Comparison of ENCODE assay signal across 25 mouse cellular contexts in genomic region chr5:139143890-139144289, GRCm38 (mm10). TPM values are rescaled to one million over a fixed set of nuclear protein-coding genes. Genes with fewer than 3 reads are reported as not detected.
A peak's percentile ranks its signal among the peaks of the same experiment; 100 is the strongest.
DNase-seq lines count a peak whose midpoint lies in the region; ATAC-seq and TF ChIP-seq lines count a peak whose summit lies in the region.
"Had no signal": no experiment of that assay in that cellular context is flagged by ENCODE, and none has a peak within 500 bp of the region (broad histone marks: within the 10 kb centered on the region; RNA-seq: fewer than 3 reads in every experiment).

No protein-coding gene starts in this region.

- H3K27ac ChIP-seq in lung, postnatal 0 days (ENCODE audit: low read length), result no peak overlapping the region
- H3K27ac ChIP-seq in forebrain, embryonic 13.5 days, result no peak overlapping the region
- H3K27ac ChIP-seq: embryonic facial prominence, embryonic 13.5 days; gastrocnemius, adult 2 months; heart, embryonic 10.5 days; hindbrain, embryonic 15.5 days; intestine, embryonic 15.5 days; layer of hippocampus, adult 2 months; limb, embryonic 12.5 days had no signal

- H3K9ac ChIP-seq in lung, postnatal 0 days (replicated peaks; ENCODE audit: low read depth), result no peak overlapping the region
- H3K9ac ChIP-seq in forebrain, embryonic 13.5 days, result no peak overlapping the region
- H3K9ac ChIP-seq: embryonic facial prominence, embryonic 13.5 days; hindbrain, embryonic 15.5 days; intestine, embryonic 15.5 days; limb, embryonic 12.5 days; liver, postnatal 0 days had no signal

- no peaks in the 10 kb centered on the region for H3K27me3 ChIP-seq in lung, postnatal 0 days (replicated peaks; ENCODE audit: insufficient read depth, low read length)
- no peaks in the 10 kb centered on the region for H3K27me3 ChIP-seq in forebrain, embryonic 13.5 days
- H3K27me3 ChIP-seq: embryonic facial prominence, embryonic 13.5 days; hindbrain, embryonic 15.5 days; intestine, embryonic 15.5 days; limb, embryonic 12.5 days had no signal

- H3K4me3 ChIP-seq in lung, postnatal 0 days (ENCODE audit: low read depth, low read length), result no peak overlapping the region
- H3K4me3 ChIP-seq in forebrain, embryonic 13.5 days, result no peak overlapping the region
- H3K4me3 ChIP-seq: embryonic facial prominence, embryonic 13.5 days; erythroblast, embryonic 14.5 days; gastrocnemius, adult 2 months; heart, embryonic 10.5 days; hindbrain, embryonic 15.5 days; intestine, embryonic 15.5 days; layer of hippocampus, adult 2 months; limb, embryonic 12.5 days had no signal

- no peak for TF ChIP-seq CTCF in lung, postnatal 0 days (IDR thresholded peaks at IDR 0.05)

- H3K4me1 ChIP-seq in lung, postnatal 0 days (ENCODE audit: insufficient read depth, low read depth, low read length), result no peaks in the 10 kb centered on the region
- peaks cover 5% of the 10 kb centered on the region for H3K4me1 ChIP-seq in forebrain, embryonic 13.5 days
- H3K4me1 ChIP-seq: limb, embryonic 12.5 days had no signal

- H3K36me3 ChIP-seq in lung, postnatal 0 days (ENCODE audit: insufficient read depth, low read length), result no peaks in the 10 kb centered on the region
- H3K36me3 ChIP-seq in forebrain, embryonic 13.5 days (ENCODE audit: poor library complexity, severe bottlenecking), result no peaks in the 10 kb centered on the region
- H3K36me3 ChIP-seq: hindbrain, embryonic 15.5 days; intestine, embryonic 15.5 days; limb, embryonic 12.5 days had no signal

- DNase-seq in cerebellum, postnatal 10 days, result peak; percentile 59 to 60
- no peak for DNase-seq in cerebellum, adult 11 months
- peak; percentile 76 for DNase-seq in lung, postnatal 0 days (ENCODE audit: low spot score)
- DNase-seq in lung, adult 18-20 months, result no peak
- DNase-seq in NIH3T3 (ENCODE audit: low read depth), result peak; percentile 54
- DNase-seq in lung, postnatal 14 days, result peak; percentile 43
- DNase-seq: adrenal gland, postnatal 25 days; embryo, embryonic 11 days; gastrocnemius, adult 2 months; heart, postnatal 4 days; kidney, adult 9 months; kidney, postnatal 25 days; liver, postnatal 0 days; thymus, adult 18-20 months; thymus, postnatal 36 days had no signal

- no peaks in the 10 kb centered on the region for H3K9me3 ChIP-seq in lung, postnatal 0 days (ENCODE audit: low read length)
- H3K9me3 ChIP-seq in forebrain, embryonic 13.5 days (replicated peaks), result no peaks in the 10 kb centered on the region
- H3K9me3 ChIP-seq: embryonic facial prominence, embryonic 13.5 days; hindbrain, embryonic 15.5 days; intestine, embryonic 15.5 days; limb, embryonic 12.5 days had no signal

- WGBS in lung, postnatal 0 days, result 51% methylated on average over 3 of the region's 3 CpGs
- WGBS in forebrain, embryonic 13.5 days, result 81% methylated on average over 3 of the region's 3 CpGs

- TF ChIP-seq EP300 in lung, postnatal 0 days (IDR thresholded peaks at IDR 0.05), result peak; percentile 57

- H3K4me2 ChIP-seq in lung, postnatal 0 days (replicated peaks; ENCODE audit: low read depth, low read length), result no peak overlapping the region
- H3K4me2 ChIP-seq in forebrain, embryonic 13.5 days, result no peak overlapping the region
- H3K4me2 ChIP-seq: embryonic facial prominence, embryonic 13.5 days; hindbrain, embryonic 15.5 days; intestine, embryonic 15.5 days; limb, embryonic 12.5 days; liver, embryonic 11.5 days; midbrain, embryonic 11.5 days had no signal

- peak; percentile 60 for ATAC-seq in lung, postnatal 0 days
- ATAC-seq in forebrain, embryonic 13.5 days, result no peak
- ATAC-seq: intestine, embryonic 15.5 days; liver, postnatal 0 days had no signal

RNA-seq across cellular contexts. Expression of gene Prkar1b, which starts 5.9 kb away (rescaled TPM):
- polyA plus RNA-seq in lung, postnatal 0 days (2015; fragmentation: Nextera tagmentation; extraction: Ambion mirVana), result 14.4 and 16.5 TPM in 2 replicates
- polyA plus RNA-seq in forebrain, embryonic 13.5 days (2015; fragmentation: Nextera tagmentation; extraction: Ambion mirVana), result 63.4 and 87.2 TPM in 2 replicates

RNA-seq across cellular contexts. Expression of gene Dnaaf5, which starts 6.1 kb away (rescaled TPM):
- 2.7 and 2.8 TPM in 2 replicates for polyA plus RNA-seq in lung, postnatal 0 days (2015; fragmentation: Nextera tagmentation; extraction: Ambion mirVana)
- 3.1 and 3.4 TPM in 2 replicates for polyA plus RNA-seq in forebrain, embryonic 13.5 days (2015; fragmentation: Nextera tagmentation; extraction: Ambion mirVana)

RNA-seq across cellular contexts. Expression of gene Sun1, which starts 56.5 kb away (rescaled TPM):
- polyA plus RNA-seq in lung, postnatal 0 days (2015; fragmentation: Nextera tagmentation; extraction: Ambion mirVana), result 35.1 and 37.6 TPM in 2 replicates
- 43.9 and 50.2 TPM in 2 replicates for polyA plus RNA-seq in forebrain, embryonic 13.5 days (2015; fragmentation: Nextera tagmentation; extraction: Ambion mirVana)

Comparison
In these comparisons a context has a peak if more than half of its experiments do, and no peak if none do; other contexts are left out.
1. DNase-seq: peak in cerebellum, postnatal 10 days (2 of 2), lung, postnatal 0 days (single experiment), NIH3T3 (single experiment) and lung, postnatal 14 days (single experiment); none in cerebellum, adult 11 months (single experiment) and lung, adult 18-20 months (0 of 2).